Mouse (Mus musculus) spleen, adult 18-20 months (tissue): Measurements from ENCODE around the gene Apex1.
"Not testable (repeated sequence)": the region's sequence is repeated elsewhere in the genome, so short reads cannot be mapped to it uniquely, and the experiment has no call there.

Experiments used
- DNase-seq, 2 experiments: peaks; one replicate each; pipeline ENCODE4 v3.0.0; 2022; ENCODE audit warnings: mixed read lengths in 2 of 2

Gene Apex1

DNA sequence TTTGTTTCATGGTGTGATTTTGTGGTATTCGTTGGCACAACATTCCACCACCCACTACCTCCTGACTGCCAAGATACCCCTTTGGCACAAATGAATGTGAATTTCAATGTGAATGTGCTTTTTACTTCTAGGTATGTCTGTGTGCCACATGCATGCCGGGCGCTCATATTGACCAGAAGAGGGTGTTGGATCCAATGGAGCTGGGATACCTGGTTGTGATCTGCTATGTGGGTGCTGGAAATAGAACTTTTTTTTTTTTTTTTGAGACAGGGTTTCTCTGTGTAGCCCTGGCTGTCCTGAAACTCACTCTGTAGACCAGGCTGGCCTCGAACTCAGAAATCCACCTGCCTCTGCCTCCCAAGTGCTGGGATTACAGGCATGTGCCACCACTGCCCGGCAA lies 48.3 kb downstream of the Apex1 start:
- not testable (repeated sequence) for DNase-seq

DNA sequence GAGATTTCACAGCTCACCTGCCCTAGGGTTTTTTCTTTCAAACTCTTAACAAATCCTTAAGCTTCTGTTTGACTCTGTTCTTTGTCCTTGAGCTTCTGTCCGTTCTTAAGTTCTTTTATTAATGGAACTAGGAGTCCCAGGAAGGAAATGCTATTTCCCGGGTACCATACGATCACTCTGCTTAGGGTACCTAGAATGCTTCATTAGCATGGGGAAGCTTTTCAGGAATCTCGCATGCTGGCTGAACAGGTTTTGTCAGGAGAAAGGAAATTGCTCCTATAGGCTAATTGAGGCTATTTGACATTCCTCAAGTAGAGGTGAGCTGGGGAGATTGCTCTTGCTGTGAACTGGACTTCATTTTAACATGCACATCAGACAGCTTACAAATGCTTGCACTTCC lies 48.9 kb downstream of the Apex1 start:
- no peak for DNase-seq

DNA sequence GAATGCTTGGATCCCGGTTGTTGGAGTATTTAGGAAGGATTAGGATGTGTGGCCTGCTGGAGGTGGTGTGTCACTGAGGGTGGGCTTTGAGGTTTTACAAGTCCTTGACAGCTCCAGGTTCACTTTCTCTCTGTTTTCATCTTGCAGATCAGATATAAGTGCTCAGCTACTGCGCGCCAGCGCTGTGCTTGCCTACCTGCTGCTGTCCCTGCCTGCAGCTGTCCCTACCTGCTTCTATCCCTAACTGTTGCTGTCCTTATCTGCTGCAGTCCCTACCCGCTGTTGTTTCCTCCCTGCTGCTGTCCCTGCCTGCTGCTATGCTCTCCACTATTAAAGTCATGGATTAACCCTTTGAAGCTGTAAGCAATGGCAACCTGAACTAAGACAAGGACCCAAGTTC lies 50.2 kb downstream of the Apex1 start:
- no peak for DNase-seq

DNA sequence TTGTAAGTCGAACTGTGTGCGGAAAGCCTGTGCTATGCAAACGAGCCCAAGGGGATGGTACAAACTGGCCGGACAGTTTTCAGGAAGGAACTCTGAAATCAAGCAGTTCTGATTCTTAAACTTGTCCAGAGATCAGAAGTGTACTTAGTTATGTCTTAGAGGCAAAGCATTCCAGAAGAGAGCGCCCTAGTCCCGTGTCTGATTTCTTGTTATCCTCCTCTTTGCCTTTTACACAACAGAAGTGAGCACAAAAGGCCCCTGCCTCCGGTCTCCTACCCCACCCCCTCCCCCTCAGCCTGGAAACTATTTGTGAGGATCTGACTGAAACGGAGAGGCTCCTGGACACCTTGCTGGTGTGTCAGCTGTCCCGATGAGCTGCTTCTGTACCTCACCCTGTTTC lies 51.9 kb downstream of the Apex1 start:
- DNase-seq = no peak
